Mouse (Mus musculus) lung, adult 18-20 months (tissue): ENCODE results near the gene Pid1.

Experiments used
- DNase-seq, 2 experiments: peaks; one replicate each; pipeline ENCODE4 v3.0.0; 2022; ENCODE audit warnings: mixed read lengths in 2 of 2

Pid1 gene

GRCm38 (mm10) chr1:84363967-84364366 is at the start of gene Pid1:
TSS of gene Pid1 (minus strand) at chr1:84364180.
- DNase-seq: no peak

GRCm38 (mm10) chr1:84409514-84409913 is 45.5 kb upstream of the Pid1 start:
- peak in 1 of 2 experiments; percentile 9 for DNase-seq

DNA sequence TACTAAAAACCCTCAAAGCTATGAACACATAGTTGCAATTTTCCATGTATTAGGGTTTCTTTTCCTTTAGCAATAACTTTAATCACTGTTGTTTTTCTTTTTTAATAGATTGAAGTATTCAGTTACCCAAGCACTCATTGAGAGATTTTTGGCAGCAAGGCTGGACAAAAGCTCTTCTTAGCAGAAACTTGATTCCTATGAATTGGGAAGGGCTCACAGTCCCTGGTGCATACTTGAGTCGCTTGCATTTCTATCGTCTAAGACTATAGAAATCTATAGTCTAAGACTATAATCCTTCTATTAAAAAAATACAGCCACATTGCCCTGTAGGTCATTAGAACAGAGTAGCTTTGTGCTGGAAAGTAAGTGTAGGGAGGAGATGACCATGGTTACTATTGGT is 44.9 kb upstream of the Pid1 start:
- no peak for DNase-seq

GRCm38 (mm10) chr1:84406891-84407290 is 42.9 kb upstream of the Pid1 start:
- DNase-seq: peak; percentile 71 to 72

DNA sequence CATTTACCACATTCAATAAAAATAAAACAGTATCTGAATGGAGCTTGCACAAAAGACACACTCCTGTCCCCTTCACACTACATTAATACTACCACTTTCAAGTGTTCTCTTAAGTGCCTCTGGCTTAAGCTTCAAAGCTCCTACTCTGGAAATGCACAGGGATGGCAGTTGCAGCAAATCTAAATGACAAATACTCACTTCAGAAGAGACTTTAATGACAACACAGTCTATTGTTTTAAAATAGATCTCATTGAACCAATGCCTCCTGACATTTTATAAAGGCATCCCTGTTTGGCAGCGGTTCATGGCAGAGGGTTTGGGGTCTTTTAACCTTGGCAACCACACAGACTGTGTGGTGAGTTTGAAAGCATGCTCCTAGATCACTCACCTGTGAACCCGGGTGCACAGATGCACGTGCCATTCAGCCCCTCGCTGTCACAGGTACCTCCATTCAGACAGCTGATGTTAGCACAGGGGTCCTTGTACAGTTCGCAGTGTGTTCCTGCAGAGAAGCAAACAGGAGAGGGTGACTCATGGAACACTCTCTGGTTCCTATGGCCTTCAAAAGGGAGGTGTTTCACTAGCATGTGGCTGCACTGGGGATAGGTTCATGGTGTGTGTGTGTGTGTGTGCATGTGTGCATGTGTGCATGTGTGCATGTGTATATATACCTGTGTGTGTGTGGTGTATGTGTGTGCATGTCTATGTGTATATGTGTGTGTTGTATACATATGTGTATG is 41.7 kb upstream of the Pid1 start:
- DNase-seq: no peak

DNA sequence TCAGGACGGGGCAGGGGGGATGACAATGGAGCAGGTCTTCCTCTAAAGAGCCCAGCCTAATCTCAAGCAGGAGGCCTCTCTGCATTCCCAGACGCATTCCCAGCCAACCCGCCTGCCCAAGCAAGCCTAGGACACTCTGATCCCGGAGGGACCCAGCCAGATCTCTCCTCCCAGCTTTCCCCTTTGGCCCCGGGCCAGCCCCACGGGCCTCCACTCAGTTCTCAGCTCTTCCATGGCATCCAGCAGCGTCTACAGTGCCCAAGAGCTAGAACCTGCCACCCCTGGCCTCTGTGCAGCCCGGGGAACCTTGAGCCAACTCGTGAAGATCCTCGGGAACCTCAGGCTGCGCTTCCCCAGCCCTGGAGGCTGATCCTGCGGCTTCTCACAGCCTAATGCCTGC is 40.9 kb upstream of the Pid1 start:
- peak; percentile 12 to 15 for DNase-seq

DNA sequence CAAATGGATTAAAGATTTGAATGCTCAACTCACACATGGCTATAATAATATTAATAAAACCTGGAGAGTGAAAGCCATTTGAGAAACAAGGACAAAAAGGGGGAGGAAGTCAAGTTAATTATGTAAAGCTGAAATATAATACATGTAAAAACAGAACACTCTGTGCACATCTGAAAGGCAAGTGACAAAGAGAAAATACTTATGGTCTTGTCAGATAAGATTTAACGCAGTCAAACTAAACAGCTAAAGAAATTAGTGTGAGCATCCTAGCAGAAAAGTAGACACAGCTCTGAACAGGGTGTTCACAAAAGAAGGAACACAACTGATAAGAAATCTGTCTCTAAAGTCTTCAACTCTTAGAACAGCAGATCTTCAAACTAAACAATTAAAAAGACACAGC is 38.2 kb upstream of the Pid1 start:
- no peak for DNase-seq

DNA sequence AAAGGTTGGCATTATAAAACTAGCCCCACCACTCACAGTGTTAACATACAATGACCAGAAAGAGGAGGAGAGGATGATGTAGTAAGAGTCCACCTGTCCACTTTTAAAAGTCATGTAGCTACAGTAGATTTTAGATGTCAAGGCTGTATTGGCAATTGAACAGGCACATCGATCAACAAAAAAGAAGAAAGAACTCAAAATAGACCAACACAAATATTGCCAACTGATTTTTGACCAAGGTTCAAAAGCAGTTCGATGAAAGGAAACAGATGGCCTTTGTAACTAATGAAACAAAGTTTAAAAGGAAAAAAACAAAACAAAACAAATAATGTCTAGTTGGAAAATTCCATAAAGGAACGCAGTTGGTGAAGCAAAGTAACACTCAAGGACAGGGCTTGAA is 35.7 kb upstream of the Pid1 start:
- DNase-seq: no peak

GRCm38 (mm10) chr1:84399118-84399517 is 35.1 kb upstream of the Pid1 start:
- DNase-seq: no peak

DNA sequence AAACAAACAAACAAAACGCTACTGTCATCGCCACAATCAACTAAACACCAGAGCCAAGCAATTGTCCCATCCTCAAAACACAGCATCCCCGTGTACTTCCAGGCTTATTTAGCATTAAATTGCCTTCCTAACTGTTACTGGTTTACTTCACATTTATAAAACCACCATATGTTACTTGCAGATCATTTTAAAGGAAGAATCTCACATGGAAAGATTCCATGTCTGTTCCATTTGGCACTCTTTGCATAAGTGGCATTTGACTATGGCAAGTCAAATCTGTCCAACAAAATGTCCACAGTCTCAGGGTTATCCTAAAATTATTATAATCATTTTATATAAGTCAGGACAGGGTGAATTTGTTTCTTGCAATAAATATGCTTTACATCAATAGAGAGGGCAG is 32.8 kb upstream of the Pid1 start:
- no peak for DNase-seq

DNA sequence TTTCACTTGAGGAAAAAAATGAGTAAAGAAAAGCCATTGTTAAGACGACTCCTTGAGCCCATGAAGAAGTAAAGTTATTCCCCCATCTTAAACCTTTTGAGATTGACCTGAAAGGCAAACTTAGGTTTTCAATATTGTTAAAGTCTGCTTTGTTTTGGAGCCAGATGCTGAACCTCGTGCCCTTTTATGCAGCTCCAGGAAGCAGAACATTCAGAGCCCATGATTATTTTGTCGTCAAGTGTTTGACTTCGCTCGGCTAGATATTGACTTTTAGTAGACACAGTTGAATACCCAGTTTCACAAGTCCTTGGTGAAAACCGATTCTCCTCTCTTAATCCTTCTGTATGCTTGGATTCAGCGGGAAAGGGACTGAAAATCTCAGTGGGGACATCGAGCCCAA is 31.9 kb upstream of the Pid1 start:
- DNase-seq: no peak

GRCm38 (mm10) chr1:84390961-84391360 is 27.0 kb upstream of the Pid1 start:
- no peak for DNase-seq

GRCm38 (mm10) chr1:84387616-84388015 is 23.6 kb upstream of the Pid1 start:
- no peak for DNase-seq

DNA sequence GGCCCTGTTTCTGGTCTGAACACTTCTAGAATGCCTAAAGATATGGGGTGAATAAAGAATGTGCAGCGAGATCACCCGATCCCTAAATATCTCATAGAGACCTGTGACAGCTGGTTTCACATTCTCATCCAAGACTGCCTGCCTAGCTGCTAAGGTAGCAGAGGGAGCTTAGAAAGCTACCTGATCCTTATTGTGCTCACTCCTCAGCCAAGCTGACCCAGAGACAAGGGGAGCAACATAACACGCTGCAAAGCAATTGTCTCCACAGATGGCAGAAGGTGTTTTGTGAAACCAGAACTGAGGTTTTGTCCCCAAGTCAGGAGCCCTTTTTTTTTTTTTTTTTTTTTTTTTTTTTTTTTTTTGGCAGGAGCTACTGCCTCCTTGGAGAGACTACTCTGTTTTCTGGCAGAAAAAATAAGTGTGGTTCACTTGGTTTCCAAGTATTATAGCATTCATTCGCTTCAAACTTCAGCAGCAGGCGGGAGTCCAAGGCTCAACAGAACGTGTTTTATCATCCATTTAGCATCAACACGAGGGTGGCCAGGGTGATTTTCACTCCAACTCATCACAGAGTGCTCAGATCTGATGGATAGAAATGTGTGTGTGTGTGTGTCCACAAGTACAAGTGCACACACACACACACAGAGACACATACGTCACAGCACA is 22.6 kb upstream of the Pid1 start:
- DNase-seq: no peak

DNA sequence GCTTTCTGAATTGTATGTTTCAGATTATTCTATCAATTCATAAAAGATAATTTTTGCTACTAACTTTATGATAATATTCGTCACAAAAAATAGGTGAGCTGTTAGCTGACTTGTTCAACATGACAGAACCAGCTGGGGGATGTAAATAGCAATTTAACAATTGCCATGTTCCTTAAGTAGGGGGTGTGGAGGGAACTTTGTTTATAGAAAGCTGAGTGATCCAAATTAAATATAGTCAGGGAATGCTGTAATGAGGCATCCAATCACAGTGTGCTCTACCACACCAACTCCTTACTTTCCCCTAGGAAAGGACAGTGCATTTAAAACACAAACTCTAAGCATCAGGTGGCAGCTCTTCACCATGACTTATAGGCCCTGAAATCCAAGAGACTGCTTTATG is 18.7 kb upstream of the Pid1 start:
- no peak for DNase-seq

GRCm38 (mm10) chr1:84382064-84382463 is 18.1 kb upstream of the Pid1 start:
- no peak for DNase-seq

DNA sequence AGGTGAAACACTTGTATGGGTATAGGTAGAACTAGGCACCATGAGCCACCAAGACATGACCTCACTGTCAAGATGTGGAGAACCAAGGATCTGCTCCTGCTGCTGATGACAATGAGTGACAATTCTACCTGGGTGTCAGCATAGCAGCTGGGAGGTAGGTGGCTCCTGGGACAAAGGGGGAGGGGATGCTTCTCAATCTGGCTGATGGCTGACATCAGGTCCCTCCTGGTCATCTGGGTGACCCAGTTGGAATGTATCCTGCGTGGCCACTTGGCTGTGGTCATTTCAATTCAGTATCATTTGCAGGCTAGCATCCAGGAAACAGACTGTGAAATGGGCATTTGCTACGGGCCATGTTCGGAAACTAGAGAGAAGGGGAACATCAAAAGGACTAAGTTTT is 16.9 kb upstream of the Pid1 start:
- DNase-seq: no peak

- DNase-seq: no peak
Measured at GRCm38 (mm10) chr1:84367733-84368132, 3.8 kb upstream of the Pid1 start.

DNA sequence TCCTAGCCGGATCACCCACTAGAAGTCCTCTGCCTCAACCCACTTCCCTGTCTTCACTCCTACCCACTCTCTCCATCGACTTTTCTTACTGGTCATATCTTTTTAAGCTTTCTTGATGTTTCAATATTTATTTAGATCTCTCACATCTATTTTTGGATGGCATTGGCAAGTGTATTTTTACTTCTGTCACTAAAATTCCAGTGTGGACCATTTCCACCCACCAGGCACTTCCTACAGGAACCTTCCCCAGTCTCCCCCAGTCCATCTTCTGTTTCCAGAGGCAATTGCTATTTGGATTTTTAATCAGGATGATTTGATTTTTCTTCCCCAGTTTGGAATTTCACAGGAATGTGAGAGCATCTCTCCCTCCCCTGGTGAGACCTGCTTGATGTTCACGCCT is 2.6 kb upstream of the Pid1 start:
- DNase-seq: no peak

GRCm38 (mm10) chr1:84362709-84363617 is 1.0 kb downstream of the Pid1 start:
- DNase-seq: no peak

GRCm38 (mm10) chr1:84362209-84362608 is 1.8 kb downstream of the Pid1 start:
- no peak for DNase-seq

DNA sequence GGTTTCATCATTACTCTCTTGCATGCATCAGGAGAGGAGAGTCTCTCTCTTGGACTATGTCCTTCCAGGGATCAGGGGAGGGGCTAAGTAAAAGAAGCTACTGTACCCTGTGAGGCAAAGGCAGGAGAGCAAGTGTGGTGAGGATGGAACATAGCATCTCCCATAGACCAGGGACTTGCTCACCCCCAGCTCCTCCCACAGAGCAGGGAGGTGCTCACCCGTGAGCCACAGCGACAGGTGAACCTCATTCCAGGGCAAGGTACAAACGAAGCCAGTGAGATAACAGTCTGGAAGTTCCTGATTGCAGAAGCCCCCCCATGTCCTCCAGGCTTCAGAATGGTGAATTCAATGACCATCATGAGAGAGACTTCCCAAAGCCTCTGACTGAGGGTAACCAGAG is 2.6 kb downstream of the Pid1 start:
- DNase-seq: no peak
